Mouse (Mus musculus) gastrocnemius, postnatal 36 days (tissue): ENCODE results near the gene Sipa1l1. TPM values are rescaled to one million over a fixed set of nuclear protein-coding genes. Genes with fewer than 3 reads are reported as not detected.

Source experiments
- DNase-seq, 2 experiments: peaks; one replicate each; pipeline ENCODE4 v3.0.0; 2022
- intact Hi-C: fragments of 180-260 bp; cut with DNase I; formaldehyde crosslinking; loops from one replicate; pipeline ENCODE4 v1.15.1; 2025
- total RNA-seq, 2 experiments: library from RNA; stranded (reverse); gene quantifications; 2 replicates each; pipeline ENCODE4 v1.2.3; 2021

Sipa1l1 gene
- total RNA-seq, 2 experiments from 2014 or later: 7.7 to 8.0 TPM

DNA sequence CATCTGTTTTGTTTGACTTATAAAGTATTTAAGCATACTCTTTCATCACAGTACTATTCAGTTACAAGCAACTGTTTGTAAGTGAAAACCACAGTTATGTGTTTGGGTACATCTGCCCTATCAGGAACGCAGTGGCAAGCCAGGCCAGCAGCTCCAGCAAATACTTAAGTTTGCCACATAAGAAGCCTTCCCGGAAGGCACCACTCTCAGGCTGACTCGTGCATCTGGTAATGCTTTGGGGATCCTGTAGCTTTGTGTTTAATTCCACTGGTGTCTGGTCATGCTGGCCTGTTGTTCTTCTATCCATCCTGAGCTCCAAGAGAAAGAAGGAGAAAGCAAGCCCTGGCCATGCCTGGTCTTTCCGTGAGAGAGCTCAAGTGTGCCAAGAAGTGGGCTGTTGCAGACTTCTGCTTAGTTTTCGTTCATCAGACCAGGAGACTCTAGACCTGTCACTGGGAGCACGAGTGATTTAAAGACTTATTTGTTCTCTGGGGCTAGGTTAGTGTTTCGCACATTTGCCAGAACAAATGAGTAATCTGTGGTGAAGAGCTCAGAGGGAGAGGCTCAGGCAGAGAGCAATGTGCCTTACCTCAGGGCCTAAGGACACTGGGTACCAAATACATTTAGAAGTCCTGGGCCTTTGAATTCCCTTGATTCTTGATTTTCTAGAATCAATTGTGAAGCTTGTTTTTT, 153.8 kb downstream of the Sipa1l1 start:
- no peak for DNase-seq
- intact Hi-C loops: no loop called here

DNA sequence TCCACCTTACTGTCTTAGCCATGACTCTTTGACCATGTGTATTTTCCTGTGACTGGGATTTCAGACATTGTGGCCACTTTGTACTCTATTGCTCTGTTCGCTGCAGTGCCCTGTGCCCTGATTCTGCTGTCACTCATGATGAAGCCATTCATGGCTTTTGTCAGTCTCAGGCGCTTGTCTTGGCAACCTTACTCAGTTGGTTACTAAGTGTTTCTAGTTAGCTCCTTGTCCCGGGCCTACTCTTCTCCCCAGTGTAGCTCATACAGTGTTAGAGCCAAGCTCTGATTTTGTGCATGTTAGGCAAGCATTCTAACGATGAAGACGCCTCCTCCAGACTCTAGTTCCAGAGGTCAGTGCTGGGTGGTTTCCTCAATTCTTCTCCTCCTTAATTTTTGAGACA, 155.5 kb downstream of the Sipa1l1 start:
- intact Hi-C loops: no loop called here

DNA sequence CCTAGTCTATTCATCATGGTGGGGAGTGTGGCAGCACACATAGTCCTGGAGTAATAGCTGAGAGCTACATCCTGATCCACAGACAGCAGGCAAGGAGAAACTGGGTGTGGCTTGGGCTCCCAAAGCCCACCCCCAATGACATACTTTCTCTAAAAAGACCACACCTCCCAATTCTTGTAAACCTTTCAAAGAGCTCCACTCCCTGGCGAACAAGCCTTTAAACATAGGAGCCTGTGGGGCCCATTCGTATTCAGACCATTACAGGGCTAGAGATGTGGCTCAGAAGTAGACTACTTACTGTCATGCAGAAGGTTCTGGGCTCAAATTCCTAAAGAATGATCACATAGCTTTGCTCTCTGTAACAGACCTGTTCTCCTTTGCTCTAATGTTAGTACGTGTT, 156.4 kb downstream of the Sipa1l1 start:
- intact Hi-C loops: no loop called here

More for the DNA sequence above, 155.5 kb downstream of the Sipa1l1 start:
- no peak for DNase-seq

GRCm38 (mm10) chr12:82326438-82326837, 157.3 kb downstream of the Sipa1l1 start:
- no peak for DNase-seq
- intact Hi-C loops: no loop called here

More for the DNA sequence above, 156.4 kb downstream of the Sipa1l1 start:
- no peak for DNase-seq

GRCm38 (mm10) chr12:82328112-82328511, 159.0 kb downstream of the Sipa1l1 start:
- no peak for DNase-seq
- intact Hi-C loops: no loop called here

DNA sequence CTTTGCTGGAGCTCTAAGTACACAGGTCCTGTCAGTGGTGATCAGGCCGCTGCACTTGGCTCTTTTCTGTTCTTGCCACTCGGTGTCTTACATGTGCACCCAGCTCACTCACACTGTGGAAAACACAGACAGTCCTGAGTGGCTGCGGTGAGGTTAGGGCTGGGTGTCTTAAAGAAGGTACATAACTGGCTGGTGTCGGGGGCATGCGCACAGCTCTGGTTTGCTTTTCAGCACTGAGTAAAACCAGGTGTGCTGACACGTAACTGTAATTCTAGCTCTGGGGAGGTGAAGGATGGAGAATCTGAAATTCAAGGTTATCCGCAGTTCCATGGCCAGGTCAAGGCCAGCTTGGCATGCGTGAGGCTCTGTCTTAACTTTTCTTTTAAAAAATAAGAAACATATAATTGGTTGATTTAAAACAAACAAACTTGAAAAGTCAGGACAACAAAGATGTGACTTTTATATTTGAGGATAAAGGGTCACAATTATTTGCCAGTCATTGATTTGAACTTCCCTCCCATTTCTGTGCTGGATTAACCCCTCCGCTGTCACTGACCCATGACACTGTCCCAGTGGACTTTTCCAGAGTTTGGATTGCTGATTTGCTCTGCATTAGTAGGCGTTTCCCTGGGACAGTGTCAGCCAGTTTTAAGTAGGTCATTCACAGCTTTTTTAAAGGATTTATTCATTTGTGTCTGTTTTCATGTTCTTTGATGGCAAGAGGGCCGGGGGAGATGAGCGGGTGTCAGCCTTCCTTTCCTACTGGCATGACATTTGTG, 163.9 kb downstream of the Sipa1l1 start:
- DNase-seq: no peak
- intact Hi-C loops: no loop called here

DNA sequence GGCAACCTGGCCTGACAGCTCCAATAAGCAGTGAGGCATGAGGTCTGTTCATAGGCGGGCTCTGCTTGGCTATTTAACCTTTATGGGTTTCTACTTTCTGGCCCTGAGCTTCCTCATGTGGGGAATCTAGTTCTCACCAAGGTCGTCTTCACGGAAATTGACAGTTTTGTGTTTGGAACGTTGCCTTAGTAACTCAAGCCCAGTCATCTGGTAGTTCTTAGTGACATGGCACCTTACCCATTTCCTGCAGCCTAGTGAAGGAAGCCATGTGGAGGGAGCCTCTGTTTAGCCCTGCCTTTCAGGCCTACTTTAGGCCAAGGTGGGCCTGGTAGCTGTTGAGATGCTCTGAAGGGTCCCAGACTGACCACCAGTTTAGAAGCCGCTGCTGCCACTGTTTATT, 164.9 kb downstream of the Sipa1l1 start:
- intact Hi-C loops: no loop called here
- DNase-seq: no peak

GRCm38 (mm10) chr12:82334550-82334949, 165.4 kb downstream of the Sipa1l1 start:
- no peak for DNase-seq
- intact Hi-C loops: no loop called here

DNA sequence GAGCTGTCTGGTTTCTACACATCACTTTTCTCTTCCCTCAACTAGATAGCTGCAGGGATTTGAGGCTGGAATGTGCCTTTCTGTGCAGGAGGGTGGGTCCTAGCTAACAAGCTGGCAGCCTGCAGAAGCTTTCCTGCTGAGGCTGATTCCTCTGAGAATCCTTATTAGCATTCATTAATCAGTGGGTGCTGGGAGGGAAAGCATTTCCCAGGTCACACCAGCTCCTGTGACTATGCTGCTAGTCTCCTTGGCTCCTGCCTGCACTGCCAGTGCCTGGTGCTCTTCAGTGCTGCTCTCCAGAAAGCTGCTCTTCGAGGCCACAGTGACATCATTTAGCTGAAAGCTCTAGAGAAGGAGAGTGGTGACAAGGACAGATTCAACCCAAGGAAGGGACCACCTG, 166.0 kb downstream of the Sipa1l1 start:
- intact Hi-C loops: no loop called here
- no peak for DNase-seq

DNA sequence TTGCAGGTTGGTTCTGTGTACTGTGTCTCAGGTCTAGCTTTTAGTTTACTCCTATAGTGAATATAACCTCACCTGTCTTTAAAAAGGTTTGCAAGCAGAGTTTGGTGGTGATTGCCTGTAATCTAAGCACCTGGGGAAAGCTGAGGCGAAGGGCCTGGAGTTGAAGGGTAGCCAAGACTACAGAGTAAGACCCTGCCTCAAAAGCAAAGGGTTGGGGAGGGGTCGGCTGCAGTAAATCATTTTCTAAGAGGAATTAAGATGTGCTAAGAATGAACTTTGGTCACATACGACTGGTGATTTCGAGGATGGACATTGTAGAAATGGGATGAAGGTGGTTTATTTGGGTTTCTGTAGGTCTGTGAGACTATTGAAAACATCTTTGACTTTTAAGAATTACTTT, 169.4 kb downstream of the Sipa1l1 start:
- no peak for DNase-seq
- intact Hi-C loops: no loop called here

DNA sequence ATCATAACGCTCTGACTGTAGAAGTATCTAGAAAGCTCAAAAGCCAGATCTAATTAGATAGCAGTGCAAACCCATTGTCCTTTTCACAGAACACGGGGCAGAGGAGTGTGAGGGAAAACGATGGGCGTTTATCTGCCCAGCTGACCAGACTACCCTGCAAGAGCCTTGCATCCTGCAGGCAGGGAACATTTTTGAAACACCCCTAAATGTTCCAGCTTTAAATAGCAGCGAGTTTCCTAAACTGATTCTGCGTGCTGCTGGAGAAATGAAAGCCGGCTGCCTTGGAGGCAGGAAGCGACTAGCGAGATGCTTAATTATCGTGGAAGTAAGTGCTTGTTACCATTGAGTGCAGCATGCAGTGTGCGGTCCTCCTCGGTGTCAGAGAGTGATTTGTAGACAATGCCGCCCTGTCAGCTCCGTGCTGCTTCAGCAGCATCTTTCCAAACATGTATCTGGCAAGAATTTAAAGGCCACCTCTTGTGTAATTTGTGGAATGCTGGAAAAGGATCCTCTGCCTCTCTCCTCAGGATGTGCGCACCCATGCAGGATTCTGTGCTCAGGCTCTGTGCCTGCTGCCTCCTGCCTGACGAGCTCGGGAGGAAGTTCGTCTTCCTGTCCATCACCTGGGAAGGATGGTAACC, 170.2 kb downstream of the Sipa1l1 start:
- intact Hi-C loops: no loop called here
- DNase-seq: no peak

- no peak for DNase-seq
- intact Hi-C loops: no loop called here
These were observed 171.2 kb downstream of the Sipa1l1 start for GRCm38 (mm10) chr12:82340196-82340918.

- no peak for DNase-seq
- intact Hi-C loops: no loop called here
These were observed 172.1 kb downstream of the Sipa1l1 start for GRCm38 (mm10) chr12:82341181-82341580.

DNA sequence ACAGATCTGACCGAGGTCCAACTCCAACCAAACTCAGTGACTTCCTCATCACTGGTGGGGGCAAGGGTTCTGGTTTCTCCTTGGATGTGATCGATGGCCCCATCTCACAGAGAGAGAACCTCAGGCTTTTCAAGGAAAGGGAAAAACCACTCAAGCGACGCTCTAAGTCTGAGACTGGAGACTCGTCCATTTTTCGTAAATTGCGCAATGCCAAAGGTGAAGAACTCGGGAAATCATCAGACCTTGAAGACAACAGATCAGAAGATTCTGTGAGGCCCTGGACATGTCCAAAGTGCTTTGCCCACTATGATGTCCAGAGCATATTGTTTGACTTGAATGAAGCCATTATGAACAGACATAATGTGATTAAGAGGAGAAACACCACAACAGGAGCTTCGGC, 172.6 kb downstream of the Sipa1l1 start:
- intact Hi-C loops: no loop called here
- no peak for DNase-seq

GRCm38 (mm10) chr12:82350082-82350481, 181.0 kb downstream of the Sipa1l1 start:
- intact Hi-C loops: no loop called here
- DNase-seq: no peak

- intact Hi-C loops: no loop called here
- no peak for DNase-seq
These were observed 181.8 kb downstream of the Sipa1l1 start for GRCm38 (mm10) chr12:82350891-82351290.

GRCm38 (mm10) chr12:82353660-82354059, 184.5 kb downstream of the Sipa1l1 start:
- intact Hi-C loops: no loop called here
- DNase-seq: no peak

DNA sequence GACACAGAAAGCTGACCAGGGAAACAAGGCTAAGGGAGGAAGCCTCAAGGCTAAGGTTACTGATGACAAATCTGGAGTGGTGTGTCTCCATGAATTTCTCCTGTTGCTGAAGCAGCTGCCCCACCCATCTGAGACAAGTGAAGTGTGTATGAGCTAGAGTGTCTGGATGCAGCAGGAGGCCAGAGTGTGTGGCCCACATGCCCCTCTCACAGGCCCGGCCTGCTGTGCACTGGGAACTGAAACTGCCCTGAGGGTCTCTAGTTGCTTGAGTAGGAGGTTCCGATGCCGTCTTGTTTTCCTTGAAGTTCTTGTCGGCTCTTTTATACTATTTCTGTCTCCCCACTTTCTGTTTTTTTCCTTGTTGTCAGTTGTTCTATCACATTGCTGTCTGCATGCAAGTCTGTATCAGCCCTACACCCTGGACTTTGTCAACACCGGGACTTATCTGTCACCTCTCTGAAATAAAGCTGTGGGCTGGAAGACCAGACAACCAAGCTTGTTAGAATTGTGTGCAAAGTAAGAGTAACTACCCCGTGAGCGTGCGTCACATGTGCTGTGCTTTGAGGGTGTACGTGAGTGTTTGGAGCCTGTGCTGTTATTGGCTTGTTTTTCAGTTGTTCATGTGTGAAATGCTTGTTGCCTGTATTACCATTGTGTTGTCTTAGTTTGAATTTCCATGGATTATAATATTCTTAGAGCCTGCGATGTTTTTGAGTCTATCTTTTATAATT, 186.5 kb downstream of the Sipa1l1 start:
- DNase-seq: no peak
- intact Hi-C loops: no loop called here

DNA sequence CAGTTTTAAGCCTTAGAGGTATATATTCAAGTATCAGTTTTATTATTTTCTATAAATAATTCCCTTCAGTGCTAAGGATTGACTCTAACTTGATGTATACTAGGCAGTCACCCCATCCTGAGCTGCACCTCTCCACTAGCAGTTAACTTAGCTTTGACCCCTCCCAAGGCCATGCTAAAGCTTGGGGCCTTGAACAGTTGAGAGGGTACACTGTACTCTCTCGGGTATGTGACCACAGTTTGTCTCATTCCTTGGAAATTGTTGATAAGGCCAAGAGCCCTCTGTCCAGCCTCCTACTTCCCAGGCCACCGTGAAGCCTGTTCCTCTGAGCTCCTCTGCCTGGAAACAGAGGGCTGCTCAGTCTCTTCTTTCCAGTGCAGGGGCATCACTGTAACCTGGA, 187.4 kb downstream of the Sipa1l1 start:
- intact Hi-C loops: no loop called here
- DNase-seq: no peak

- no peak for DNase-seq
- intact Hi-C loops: no loop called here
These were observed 188.3 kb downstream of the Sipa1l1 start for GRCm38 (mm10) chr12:82357431-82357830.
